Mouse (Mus musculus) embryo, embryonic 10 days (tissue): Measurements from ENCODE around the gene Rbl2.

Experiments used
- DNase-seq: peaks from one replicate; pipeline ENCODE4 v3.0.0-alpha.2; 2015; ENCODE audit warnings: low spot score

Gene Rbl2

DNA sequence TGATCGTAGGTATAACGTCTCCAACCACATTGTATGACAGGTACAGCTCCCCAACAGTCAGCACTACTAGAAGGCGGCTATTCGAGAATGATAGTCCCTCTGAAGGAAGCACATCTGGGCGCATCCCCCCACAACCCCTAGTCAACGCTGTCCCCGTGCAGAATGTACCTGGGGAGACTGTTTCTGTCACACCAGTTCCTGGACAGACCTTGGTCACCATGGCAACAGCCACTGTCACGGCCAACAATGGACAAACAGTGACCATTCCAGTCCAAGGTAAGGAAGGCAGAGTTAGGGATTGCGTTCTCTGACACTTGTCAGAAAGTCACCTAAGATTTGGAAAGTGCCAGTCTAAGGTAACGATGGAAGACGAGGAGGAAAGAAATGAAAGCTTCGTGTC lies 36.4 kb downstream of the Rbl2 start:
- DNase-seq = no peak

GRCm38 (mm10) chr8:91111868-91112477 lies 42.1 kb downstream of the Rbl2 start:
- DNase-seq = no peak

GRCm38 (mm10) chr8:91114428-91114827 lies 44.6 kb downstream of the Rbl2 start:
- DNase-seq = no peak

- no peak for DNase-seq
Measured at GRCm38 (mm10) chr8:91114910-91115309, 45.1 kb downstream of the Rbl2 start.

DNA sequence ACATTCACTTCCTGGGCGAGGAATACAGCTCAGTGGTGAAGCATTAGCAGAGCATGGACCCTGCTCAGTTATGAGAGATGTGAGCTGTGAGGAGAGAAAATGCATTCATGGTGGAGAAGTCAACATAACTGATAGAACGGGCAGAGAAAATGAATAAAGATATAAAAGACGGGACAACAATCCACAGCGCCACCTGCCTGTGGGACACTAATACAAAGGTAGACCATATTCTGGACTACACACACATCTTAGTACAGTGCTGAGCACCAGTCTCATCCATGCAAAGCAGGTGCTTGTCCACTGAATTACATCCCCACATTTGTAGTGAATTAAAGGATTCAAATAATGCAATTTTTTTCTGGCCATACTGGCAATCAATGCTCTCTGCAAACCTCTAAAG lies 47.7 kb downstream of the Rbl2 start:
- DNase-seq = no peak

DNA sequence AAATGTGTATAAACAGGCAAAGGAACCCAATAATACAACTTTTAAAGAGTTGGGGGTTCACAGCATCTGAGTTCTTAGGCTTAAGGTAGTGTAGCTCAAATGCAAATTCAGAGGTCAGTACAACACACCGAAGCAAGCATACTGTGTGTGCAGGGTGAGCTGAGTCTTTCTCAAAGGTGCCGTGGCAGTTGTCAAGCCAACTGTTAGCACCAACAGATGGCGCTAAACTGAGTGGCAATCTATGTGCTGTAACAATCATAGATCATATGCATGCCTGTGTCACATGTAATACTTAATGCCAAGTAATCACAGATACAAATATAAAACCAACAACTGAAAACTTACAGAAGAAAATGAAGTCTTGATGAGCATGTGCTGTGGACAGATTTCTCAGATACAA lies 48.3 kb downstream of the Rbl2 start:
- DNase-seq = peak; percentile 29

- DNase-seq = no peak
Measured at GRCm38 (mm10) chr8:91124315-91124714, 54.5 kb downstream of the Rbl2 start.

DNA sequence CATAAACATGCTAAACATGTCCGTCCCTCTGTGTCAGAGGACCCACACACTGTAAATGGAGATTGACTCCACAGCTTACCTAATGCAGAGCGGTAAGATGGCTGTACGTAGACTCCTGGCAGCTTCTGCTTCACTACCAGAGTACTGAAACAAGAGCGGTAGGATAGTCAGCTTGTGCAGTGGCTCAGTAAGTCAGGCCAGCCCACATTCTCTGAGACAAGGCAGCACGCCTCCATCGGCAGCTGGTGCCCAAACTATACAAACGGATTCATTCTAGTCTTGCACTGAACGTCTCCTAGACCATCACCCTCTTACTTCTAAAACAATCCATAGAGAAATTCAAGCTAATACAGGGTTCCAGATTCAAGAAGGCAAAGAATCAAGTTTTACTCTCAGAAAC lies 56.9 kb downstream of the Rbl2 start:
- no peak for DNase-seq

DNA sequence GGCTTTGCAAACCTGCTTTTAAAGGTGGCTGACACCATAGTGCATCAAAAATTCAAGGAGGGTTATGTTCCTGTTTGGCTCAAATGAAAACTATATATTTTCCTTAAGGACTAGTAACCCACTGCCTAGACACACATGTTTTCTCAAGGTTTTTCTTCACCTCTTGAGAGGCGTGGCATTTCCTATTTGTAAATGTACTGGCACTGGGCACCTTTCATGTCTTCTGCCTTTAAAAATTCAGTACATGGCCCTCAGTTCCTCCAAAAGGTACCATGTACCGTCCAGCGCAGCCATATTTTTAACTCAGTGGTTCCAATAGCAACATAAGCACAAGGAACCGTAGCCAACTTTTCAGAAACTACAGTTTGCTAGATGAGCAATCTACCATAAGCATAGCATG lies 62.9 kb downstream of the Rbl2 start:
- DNase-seq = no peak

DNA sequence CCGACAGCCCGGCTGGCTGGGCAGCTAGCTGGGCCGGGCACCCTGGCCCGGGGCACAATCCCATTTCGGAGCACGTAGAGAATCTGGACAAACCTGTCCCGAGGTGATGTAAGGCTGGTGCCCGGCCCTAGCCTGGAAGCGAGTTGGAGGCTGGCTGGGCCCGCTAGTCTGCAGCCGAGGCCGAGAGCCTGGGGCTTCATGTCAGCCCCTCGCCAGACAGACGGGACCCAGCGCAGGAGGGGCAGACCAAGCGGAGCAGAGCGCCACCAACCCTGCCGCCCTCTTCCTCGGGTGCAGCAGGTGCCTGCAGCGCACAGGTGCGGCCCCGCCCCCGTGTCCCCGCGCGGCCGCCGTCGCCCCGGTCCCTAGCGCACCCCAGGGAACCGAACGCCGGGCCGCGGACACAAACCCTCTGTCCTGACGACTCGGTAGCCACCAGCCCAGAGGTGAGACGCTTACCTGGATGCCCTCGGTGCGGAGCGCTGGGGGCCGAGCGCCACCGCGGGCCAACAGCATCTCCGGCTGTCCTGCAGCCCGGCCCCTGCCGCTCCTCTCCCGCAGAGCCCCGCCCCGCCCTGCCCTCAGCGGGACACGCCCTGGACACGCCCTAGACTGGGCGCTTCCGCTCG lies 63.7 kb downstream of the Rbl2 start:
- peak; percentile 48 for DNase-seq

GRCm38 (mm10) chr8:91134070-91134475 lies 64.2 kb downstream of the Rbl2 start:
- DNase-seq = peak; percentile 100

DNA sequence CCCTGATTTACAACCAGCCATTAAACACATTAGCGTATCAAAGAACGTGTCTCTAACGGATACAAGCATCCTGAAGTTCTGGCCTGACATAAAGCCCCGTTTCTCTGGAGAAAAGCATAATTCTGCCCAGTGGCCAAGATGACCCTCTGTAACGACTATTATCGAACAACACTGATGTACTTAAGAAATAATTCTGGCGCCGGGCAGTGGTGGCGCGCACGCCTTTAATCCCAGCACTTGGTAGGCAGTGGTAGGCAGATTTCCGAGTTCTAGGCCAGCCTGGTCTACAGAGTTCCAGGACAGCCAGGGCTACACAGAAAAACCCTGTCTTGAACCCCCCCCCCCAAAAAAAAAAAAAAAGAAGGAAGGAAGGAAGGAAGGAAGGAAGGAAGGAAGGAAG lies 64.8 kb downstream of the Rbl2 start:
- DNase-seq = no peak

- no peak for DNase-seq
Measured at GRCm38 (mm10) chr8:91135308-91136181, 65.7 kb downstream of the Rbl2 start.

- no peak for DNase-seq
Measured at GRCm38 (mm10) chr8:91140828-91141227, 71.0 kb downstream of the Rbl2 start.

- peak; percentile 66 for DNase-seq
Measured at GRCm38 (mm10) chr8:91147715-91148114, 77.9 kb downstream of the Rbl2 start.

- DNase-seq = no peak
Measured at GRCm38 (mm10) chr8:91148643-91149178, 78.9 kb downstream of the Rbl2 start.

DNA sequence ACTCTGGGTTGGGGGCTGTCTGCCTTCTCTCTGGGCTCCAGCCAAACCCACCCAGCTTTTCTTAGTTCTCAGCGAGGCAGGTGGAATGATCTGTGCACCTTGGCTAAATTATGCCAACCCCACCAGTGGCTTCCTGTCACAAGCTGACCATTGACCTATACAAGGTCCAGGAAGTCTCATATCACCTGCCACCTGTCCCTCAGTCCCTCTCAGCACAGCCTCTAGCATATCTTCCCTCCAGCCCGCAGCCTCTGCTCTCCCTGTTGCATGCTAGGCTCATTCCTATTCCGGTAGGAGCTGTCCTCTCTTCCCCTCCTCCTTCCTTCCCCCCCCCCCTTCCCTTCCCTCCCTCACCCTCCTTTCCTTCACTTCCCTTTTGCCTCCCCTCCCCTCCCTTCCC lies 79.4 kb downstream of the Rbl2 start:
- DNase-seq = no peak

DNA sequence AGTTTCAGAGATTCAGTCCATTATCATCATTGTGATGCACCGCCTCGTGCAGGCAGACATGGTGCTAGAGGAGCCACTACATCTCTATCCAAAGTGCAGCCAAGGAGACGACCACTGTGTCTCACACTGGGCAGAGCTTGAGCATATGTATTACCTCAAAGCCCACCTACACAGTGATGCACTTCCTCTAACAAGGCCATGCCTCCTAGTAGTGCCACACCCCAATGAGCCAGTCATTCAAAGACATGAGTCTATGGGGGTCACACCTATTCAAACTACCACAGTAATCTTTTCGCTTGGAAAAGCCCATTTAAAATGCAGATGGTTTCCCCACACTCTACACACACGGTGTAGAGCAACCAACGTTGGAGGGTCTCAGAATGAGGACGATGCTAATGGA lies 81.7 kb downstream of the Rbl2 start:
- DNase-seq = no peak

GRCm38 (mm10) chr8:91153831-91154230 lies 84.0 kb downstream of the Rbl2 start:
- DNase-seq = no peak

GRCm38 (mm10) chr8:91154564-91154963 lies 84.7 kb downstream of the Rbl2 start:
- peak; percentile 42 for DNase-seq

GRCm38 (mm10) chr8:91158617-91159016 lies 88.8 kb downstream of the Rbl2 start:
- DNase-seq = no peak

DNA sequence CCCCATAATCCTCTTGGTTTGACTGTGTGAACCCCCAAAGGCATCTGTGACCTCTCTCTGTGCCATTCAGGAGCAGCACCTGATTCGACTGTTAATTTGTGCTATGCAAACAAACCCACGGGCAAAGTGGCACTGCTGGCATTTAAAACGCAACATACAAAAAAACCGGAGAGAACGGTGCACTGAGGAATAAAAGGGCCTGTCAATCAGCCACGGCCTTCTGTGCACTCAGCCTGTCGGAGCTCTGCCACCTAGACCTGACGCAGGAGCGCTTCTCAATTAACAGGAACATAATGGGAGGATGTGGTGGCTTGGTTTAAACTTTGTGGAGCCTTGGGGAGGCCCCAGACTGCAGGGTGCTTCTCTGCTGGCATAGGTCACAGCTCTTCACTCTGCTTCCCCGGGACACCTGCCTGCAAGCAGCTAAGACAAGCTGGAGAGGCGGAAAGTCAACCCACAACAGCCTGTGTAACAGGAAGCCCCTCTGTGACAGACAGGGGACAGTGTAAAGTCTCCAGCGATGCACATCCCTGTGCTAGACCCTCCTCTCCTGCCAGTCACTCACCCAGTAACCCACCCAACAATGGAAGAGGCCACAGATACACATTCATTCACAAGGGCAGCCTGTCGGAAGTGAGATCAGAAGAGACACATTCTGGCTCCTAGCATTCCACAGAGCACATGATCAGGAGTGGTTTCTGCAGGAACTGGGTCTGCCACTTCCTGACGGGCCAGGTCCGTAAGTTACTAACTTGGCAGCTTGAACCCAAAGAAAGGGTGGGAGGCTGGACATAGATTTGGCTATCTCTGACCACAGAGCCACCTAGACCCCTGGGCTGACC lies 90.3 kb downstream of the Rbl2 start:
- no peak for DNase-seq
